Mouse (Mus musculus): ENCODE measurements around the gene Skil.

The Skil gene

GRCm38 (mm10) chr3:31104936-31105335 lies 10.1 kb downstream of the Skil start:
- in situ Hi-C loops (cut with MboI; ENCODE audit: low pct_unique_long_range_greater_than_20kb in 1 of 2, low sequenced_read_pairs in 2 of 2, unreplicated experiment in 1 of 2): no loop called here

GRCm38 (mm10) chr3:31106597-31106996 lies 11.7 kb downstream of the Skil start:
- in situ Hi-C loops (cut with MboI; ENCODE audit: low pct_unique_long_range_greater_than_20kb in 1 of 2, low sequenced_read_pairs in 2 of 2, unreplicated experiment in 1 of 2): no loop called here

GRCm38 (mm10) chr3:31107674-31108073 lies 12.8 kb downstream of the Skil start:
- in situ Hi-C loops (cut with MboI; ENCODE audit: low pct_unique_long_range_greater_than_20kb in 1 of 2, low sequenced_read_pairs in 2 of 2, unreplicated experiment in 1 of 2): no loop called here

- in situ Hi-C loops (cut with MboI; ENCODE audit: low pct_unique_long_range_greater_than_20kb in 1 of 2, low sequenced_read_pairs in 2 of 2, unreplicated experiment in 1 of 2): no loop called here
These were observed 14.2 kb downstream of the Skil start for GRCm38 (mm10) chr3:31109108-31109507.

- in situ Hi-C loops (cut with MboI; ENCODE audit: low pct_unique_long_range_greater_than_20kb in 1 of 2, low sequenced_read_pairs in 2 of 2, unreplicated experiment in 1 of 2): no loop called here
These were observed 28.2 kb downstream of the Skil start for GRCm38 (mm10) chr3:31123098-31123497.

- in situ Hi-C loops (cut with MboI; ENCODE audit: low pct_unique_long_range_greater_than_20kb in 1 of 2, low sequenced_read_pairs in 2 of 2, unreplicated experiment in 1 of 2): loop anchor here in 1 of 2 experiments (25.0 kb wide), 1 partner anchor 539 kb away; the partner anchor contains the start of gene Actrt3
These were observed 31.4 kb downstream of the Skil start for GRCm38 (mm10) chr3:31126303-31126702.

- in situ Hi-C loops (cut with MboI; ENCODE audit: low pct_unique_long_range_greater_than_20kb in 1 of 2, low sequenced_read_pairs in 2 of 2, unreplicated experiment in 1 of 2): loop anchor here in 1 of 2 experiments (25.0 kb wide), 1 partner anchor 540 kb away; the partner anchor contains the start of gene Actrt3
These were observed 32.0 kb downstream of the Skil start for GRCm38 (mm10) chr3:31126848-31127247.

GRCm38 (mm10) chr3:31129766-31130165 lies 34.9 kb downstream of the Skil start:
- in situ Hi-C loops (cut with MboI; ENCODE audit: low pct_unique_long_range_greater_than_20kb in 1 of 2, low sequenced_read_pairs in 2 of 2, unreplicated experiment in 1 of 2): loop anchor here in 1 of 2 experiments (25.0 kb wide), 1 partner anchor 542 kb away; the partner anchor contains the start of gene Actrt3

GRCm38 (mm10) chr3:31133664-31134063 lies 38.8 kb downstream of the Skil start:
- in situ Hi-C loops (cut with MboI; ENCODE audit: low pct_unique_long_range_greater_than_20kb in 1 of 2, low sequenced_read_pairs in 2 of 2, unreplicated experiment in 1 of 2): loop anchor here in 1 of 2 experiments (25.0 kb wide), 1 partner anchor 546 kb away; the partner anchor contains the start of gene Actrt3

- in situ Hi-C loops (cut with MboI; ENCODE audit: low pct_unique_long_range_greater_than_20kb in 1 of 2, low sequenced_read_pairs in 2 of 2, unreplicated experiment in 1 of 2): loop anchor here in 1 of 2 experiments (25.0 kb wide), 1 partner anchor 547 kb away; the partner anchor contains the start of gene Actrt3
These were observed 39.4 kb downstream of the Skil start for GRCm38 (mm10) chr3:31134246-31134645.

- in situ Hi-C loops (cut with MboI; ENCODE audit: low pct_unique_long_range_greater_than_20kb in 1 of 2, low sequenced_read_pairs in 2 of 2, unreplicated experiment in 1 of 2): loop anchor here (5.0 to 25.0 kb wide), 2 partner anchors 77 to 547 kb away; partner anchors contain the start of gene Actrt3 (in 1 of the 2)
These were observed 39.8 kb downstream of the Skil start for GRCm38 (mm10) chr3:31134696-31135095.

GRCm38 (mm10) chr3:31136591-31136990 lies 41.7 kb downstream of the Skil start:
- in situ Hi-C loops (cut with MboI; ENCODE audit: low pct_unique_long_range_greater_than_20kb in 1 of 2, low sequenced_read_pairs in 2 of 2, unreplicated experiment in 1 of 2): loop anchor here (5.0 to 25.0 kb wide), 2 partner anchors 79 to 549 kb away; partner anchors contain the start of gene Actrt3 (in 1 of the 2)

GRCm38 (mm10) chr3:31138454-31139424 lies 43.9 kb downstream of the Skil start:
- in situ Hi-C loops (cut with MboI; ENCODE audit: low pct_unique_long_range_greater_than_20kb in 1 of 2, low sequenced_read_pairs in 2 of 2, unreplicated experiment in 1 of 2): loop anchor here (5.0 to 25.0 kb wide), 2 partner anchors 81 to 551 kb away; partner anchors contain the start of gene Actrt3 (in 1 of the 2)

GRCm38 (mm10) chr3:31141621-31142020 lies 46.8 kb downstream of the Skil start:
- in situ Hi-C loops (cut with MboI; ENCODE audit: low pct_unique_long_range_greater_than_20kb in 1 of 2, low sequenced_read_pairs in 2 of 2, unreplicated experiment in 1 of 2): loop anchor here (10.0 to 25.0 kb wide), 2 partner anchors 463 to 554 kb away; partner anchors contain the start of gene Actrt3 (in 1 of the 2)

GRCm38 (mm10) chr3:31145222-31145621 lies 50.4 kb downstream of the Skil start:
- in situ Hi-C loops (cut with MboI; ENCODE audit: low pct_unique_long_range_greater_than_20kb in 1 of 2, low sequenced_read_pairs in 2 of 2, unreplicated experiment in 1 of 2): loop anchor here (10.0 to 25.0 kb wide), 2 partner anchors 460 to 558 kb away; partner anchors contain the start of gene Actrt3 (in 1 of the 2)

GRCm38 (mm10) chr3:31145641-31146290 lies 50.9 kb downstream of the Skil start:
- in situ Hi-C loops (cut with MboI; ENCODE audit: low pct_unique_long_range_greater_than_20kb in 1 of 2, low sequenced_read_pairs in 2 of 2, unreplicated experiment in 1 of 2): loop anchor here (10.0 to 25.0 kb wide), 2 partner anchors 459 to 558 kb away; partner anchors contain the start of gene Actrt3 (in 1 of the 2)

- in situ Hi-C loops (cut with MboI; ENCODE audit: low pct_unique_long_range_greater_than_20kb in 1 of 2, low sequenced_read_pairs in 2 of 2, unreplicated experiment in 1 of 2): loop anchor here (10.0 to 25.0 kb wide), 2 partner anchors 456 to 561 kb away; partner anchors contain the start of gene Actrt3 (in 1 of the 2)
These were observed 53.7 kb downstream of the Skil start for GRCm38 (mm10) chr3:31148595-31148994.

GRCm38 (mm10) chr3:31149706-31150105 lies 54.8 kb downstream of the Skil start, which contains the start of gene Cldn11:
Gene Cldn11 (plus strand): TSS chr3:31149920.
- in situ Hi-C loops (cut with MboI; ENCODE audit: low pct_unique_long_range_greater_than_20kb in 1 of 2, low sequenced_read_pairs in 2 of 2, unreplicated experiment in 1 of 2): loop anchor here (10.0 to 25.0 kb wide), 2 partner anchors 455 to 562 kb away; partner anchors contain the start of gene Actrt3 (in 1 of the 2)
